Mouse (Mus musculus): ENCODE data around the gene Cfap97d1. TPM values are rescaled to one million over a fixed set of nuclear protein-coding genes. Genes with fewer than 3 reads are reported as not detected.

Cfap97d1 gene
- polyA plus RNA-seq, 1 experiment from 2014 or later, result 0.20 TPM

DNA sequence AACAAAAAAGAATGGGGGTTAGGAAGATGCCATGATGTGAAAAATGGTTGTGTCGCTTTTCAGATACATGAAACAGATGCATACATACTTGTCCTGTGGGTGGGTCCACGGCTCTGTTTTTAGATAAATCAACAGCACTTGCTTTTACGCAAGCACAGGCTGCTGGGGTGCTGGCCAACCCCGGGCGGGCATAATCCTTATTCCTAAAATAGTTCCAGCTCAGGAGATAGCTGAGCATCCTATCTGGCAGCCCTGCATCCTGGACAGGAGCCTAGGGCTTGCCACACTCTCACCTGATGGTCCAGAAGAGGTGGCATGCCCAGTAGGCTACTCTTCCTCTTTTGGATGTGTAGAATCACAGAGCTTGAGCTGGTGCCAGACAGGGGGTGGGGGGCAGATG, 34.1 kb upstream of the Cfap97d1 start:
- no peaks in the 10 kb centered on the region for H3K27me3 ChIP-seq (replicated peaks; ENCODE audit: insufficient read depth, low read length)
- H3K4me3 ChIP-seq (ENCODE audit: low read depth, low read length), result no peak overlapping the region
- WGBS, result 72% methylated on average over 5 of the region's 5 CpGs
- DNase-seq (ENCODE audit: low spot score) (no peak), ATAC-seq (no peak)
- no peak overlapping the region for H3K4me2 ChIP-seq (replicated peaks; ENCODE audit: low read depth, low read length)
- TF ChIP-seq CTCF (IDR thresholded peaks at IDR 0.05), result no peak
- TF ChIP-seq EP300 (IDR thresholded peaks at IDR 0.05), result no peak
- 0 out of 2 replicates have a peak, but pooled peaks cover 3% of the 10 kb centered on the region for H3K4me1 ChIP-seq (ENCODE audit: insufficient read depth, low read depth, low read length)
- no peak overlapping the region for H3K27ac ChIP-seq (ENCODE audit: low read length)
- no peaks in the 10 kb centered on the region for H3K36me3 ChIP-seq (ENCODE audit: insufficient read depth, low read length)
- no peaks in the 10 kb centered on the region for H3K9me3 ChIP-seq (ENCODE audit: low read length)
- no peak overlapping the region for H3K9ac ChIP-seq (replicated peaks; ENCODE audit: low read depth)

DNA sequence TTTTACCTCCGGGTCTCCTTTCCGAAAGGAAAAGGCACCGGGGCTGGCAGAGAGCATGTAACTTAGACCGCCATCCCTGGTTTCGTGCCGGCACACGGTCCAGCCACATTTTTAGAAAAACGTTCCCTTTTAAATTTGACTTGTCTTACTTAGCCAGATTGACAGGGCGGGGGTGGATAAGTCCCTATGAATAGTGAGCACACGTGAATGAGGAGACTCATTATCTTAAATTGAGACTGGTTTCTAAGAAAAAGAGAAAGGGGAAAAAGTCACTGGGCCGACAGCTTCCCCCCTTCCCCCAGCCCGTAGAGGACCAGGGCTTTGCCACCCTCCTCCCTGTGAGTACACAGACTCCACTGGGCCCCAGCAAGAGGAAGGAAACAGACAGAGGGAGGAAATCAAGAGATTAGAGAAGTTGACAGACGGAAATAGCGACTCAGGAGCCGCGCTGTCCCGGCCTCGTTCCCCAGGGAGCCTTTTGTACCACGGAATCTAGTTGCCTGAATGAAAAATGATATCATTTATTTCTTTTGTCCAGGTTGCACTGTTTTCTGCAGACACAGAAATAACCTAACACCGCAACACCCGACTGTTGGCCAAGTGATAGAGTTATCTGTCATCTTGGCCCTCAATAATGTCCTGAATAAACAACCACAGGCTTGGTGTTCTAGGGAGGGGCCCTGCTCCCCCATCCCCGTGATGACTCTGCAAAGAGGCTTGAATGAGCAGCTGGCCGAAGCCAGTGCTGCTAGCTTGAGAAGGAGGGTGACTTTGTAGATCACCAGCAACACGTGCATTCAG, 31.3 kb upstream of the Cfap97d1 start:
- no peaks in the 10 kb centered on the region for H3K9me3 ChIP-seq (ENCODE audit: low read length)
- WGBS, result 14% methylated on average over 24 of the region's 24 CpGs
- peak overlapping the region; percentile 36 for H3K4me2 ChIP-seq (replicated peaks; ENCODE audit: low read depth, low read length)
- no peak for TF ChIP-seq CTCF (IDR thresholded peaks at IDR 0.05)
- peak; percentile 74; the same call in 1 of the 2 replicates for TF ChIP-seq EP300 (IDR thresholded peaks at IDR 0.05)
- H3K27me3 ChIP-seq (replicated peaks; ENCODE audit: insufficient read depth, low read length), result no peaks in the 10 kb centered on the region
- 0 out of 2 replicates have a peak, but pooled peaks cover 3% of the 10 kb centered on the region for H3K4me1 ChIP-seq (ENCODE audit: insufficient read depth, low read depth, low read length)
- H3K4me3 ChIP-seq (ENCODE audit: low read depth, low read length), result no peak overlapping the region
- no peaks in the 10 kb centered on the region for H3K36me3 ChIP-seq (ENCODE audit: insufficient read depth, low read length)
- DNase-seq (ENCODE audit: low spot score), result peak; percentile 74
- H3K9ac ChIP-seq (replicated peaks; ENCODE audit: low read depth), result no peak overlapping the region
- ATAC-seq, result peak; percentile 87
- no peak overlapping the region; the same call in 1 of the 2 replicates for H3K27ac ChIP-seq (ENCODE audit: low read length)

DNA sequence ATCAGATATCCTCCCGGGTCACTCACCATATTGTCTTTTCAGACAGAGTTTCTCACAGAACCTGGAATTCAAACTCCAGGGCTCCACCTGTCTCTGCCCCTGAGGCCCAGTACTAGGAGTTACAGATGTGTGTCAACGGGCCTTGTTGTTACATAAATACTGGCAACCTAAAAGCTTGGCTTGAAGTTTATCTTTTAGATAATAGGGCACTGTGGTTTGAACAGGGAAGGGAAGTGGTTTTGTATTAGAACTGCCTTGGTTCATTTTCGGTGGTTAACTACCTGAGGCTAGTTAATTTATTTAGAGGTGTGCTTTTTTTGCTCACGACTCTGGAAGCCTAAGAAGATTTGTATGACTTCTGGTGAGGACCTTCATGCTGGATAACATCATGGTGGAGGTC, 30.6 kb upstream of the Cfap97d1 start:
- TF ChIP-seq EP300 (IDR thresholded peaks at IDR 0.05), result no peak
- TF ChIP-seq CTCF (IDR thresholded peaks at IDR 0.05), result no peak
- Histone ChIP-seq H3K4me2 (replicated peaks; ENCODE audit: low read depth, low read length) (no peak overlapping the region), H3K9me3 (ENCODE audit: low read length) (no peaks in the 10 kb centered on the region), H3K36me3 (ENCODE audit: insufficient read depth, low read length) (no peaks in the 10 kb centered on the region), H3K27ac (ENCODE audit: low read length) (no peak overlapping the region), H3K4me1 (ENCODE audit: insufficient read depth, low read depth, low read length) (0 out of 2 replicates have a peak, but pooled peaks cover 3% of the 10 kb centered on the region), H3K27me3 (replicated peaks; ENCODE audit: insufficient read depth, low read length) (no peaks in the 10 kb centered on the region), H3K4me3 (ENCODE audit: low read depth, low read length) (no peak overlapping the region), H3K9ac (replicated peaks; ENCODE audit: low read depth) (no peak overlapping the region)
- DNase-seq (ENCODE audit: low spot score), result no peak
- 35% methylated on average over 4 of the region's 4 CpGs for WGBS
- ATAC-seq, result no peak

DNA sequence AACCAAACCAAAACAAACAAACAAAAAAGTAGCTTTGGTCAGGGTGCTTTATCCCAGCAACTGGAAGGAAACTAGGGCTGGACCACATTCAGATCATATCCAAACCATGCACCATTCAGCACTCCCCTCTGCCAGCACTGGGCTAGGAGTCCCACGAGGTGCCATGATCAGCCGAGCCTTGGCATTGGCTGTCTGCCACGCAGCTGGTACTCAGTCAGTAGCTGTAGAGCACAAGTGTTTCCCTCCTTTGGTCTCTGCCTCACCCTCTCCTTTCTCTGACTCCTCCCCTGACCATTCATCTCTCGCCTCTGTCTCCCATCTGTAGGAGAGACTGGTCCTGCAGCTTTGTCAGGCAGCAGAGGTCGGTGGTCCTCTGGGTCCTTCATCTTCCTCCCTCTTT, 26.6 kb upstream of the Cfap97d1 start:
- no peak overlapping the region for H3K4me3 ChIP-seq (ENCODE audit: low read depth, low read length)
- H3K27ac ChIP-seq (ENCODE audit: low read length), result no peak overlapping the region
- H3K4me2 ChIP-seq (replicated peaks; ENCODE audit: low read depth, low read length), result no peak overlapping the region
- 40% methylated on average over 5 of the region's 5 CpGs for WGBS
- ATAC-seq, result no peak
- H3K36me3 ChIP-seq (ENCODE audit: insufficient read depth, low read length), result no peaks in the 10 kb centered on the region
- H3K9ac ChIP-seq (replicated peaks; ENCODE audit: low read depth), result no peak overlapping the region
- peaks cover 8% of the 10 kb centered on the region; the same call in 1 of the 2 replicates for H3K27me3 ChIP-seq (replicated peaks; ENCODE audit: insufficient read depth, low read length)
- TF ChIP-seq EP300 (IDR thresholded peaks at IDR 0.05) (no peak), CTCF (IDR thresholded peaks at IDR 0.05) (no peak)
- 0 out of 2 replicates have a peak, but pooled peaks cover 3% of the 10 kb centered on the region for H3K4me1 ChIP-seq (ENCODE audit: insufficient read depth, low read depth, low read length)
- no peak for DNase-seq (ENCODE audit: low spot score)
- H3K9me3 ChIP-seq (ENCODE audit: low read length), result no peaks in the 10 kb centered on the region

DNA sequence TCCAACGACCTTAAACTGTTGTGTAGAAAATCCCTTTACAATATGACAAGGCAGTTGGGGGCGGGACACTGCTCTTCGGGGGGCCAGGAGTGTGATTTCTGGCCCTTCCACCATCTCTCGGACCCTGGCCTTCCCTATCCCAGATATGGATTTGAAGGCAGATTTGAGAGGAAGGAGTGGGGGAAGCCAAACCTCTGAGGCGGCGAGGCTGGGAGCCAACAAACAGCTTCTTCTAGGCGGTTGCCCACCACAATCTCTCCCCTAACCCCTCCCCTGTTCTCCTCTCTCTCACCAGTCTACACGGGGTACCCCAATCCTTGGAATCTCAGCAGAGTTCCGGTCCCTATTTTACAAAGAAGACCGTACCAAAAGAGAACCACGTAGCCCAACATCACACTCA, 21.0 kb upstream of the Cfap97d1 start:
- Histone ChIP-seq H3K4me1 (ENCODE audit: insufficient read depth, low read depth, low read length) (peaks cover 13% of the 10 kb centered on the region; the same call in 1 of the 2 replicates), H3K36me3 (ENCODE audit: insufficient read depth, low read length) (no peaks in the 10 kb centered on the region), H3K4me2 (replicated peaks; ENCODE audit: low read depth, low read length) (peak overlapping the region; percentile 73; the same call in 1 of the 2 replicates), H3K9ac (replicated peaks; ENCODE audit: low read depth) (no peak overlapping the region), H3K27ac (ENCODE audit: low read length) (no peak overlapping the region), H3K27me3 (replicated peaks; ENCODE audit: insufficient read depth, low read length) (peaks cover 43% of the 10 kb centered on the region), H3K4me3 (ENCODE audit: low read depth, low read length) (0 out of 2 replicates have a peak overlapping the region, but pooled peaks have one; percentile 40), H3K9me3 (ENCODE audit: low read length) (no peaks in the 10 kb centered on the region)
- WGBS, result 4% methylated on average over 11 of the region's 11 CpGs
- ATAC-seq (no peak), DNase-seq (ENCODE audit: low spot score) (no peak)
- TF ChIP-seq EP300 (IDR thresholded peaks at IDR 0.05), result no peak
- TF ChIP-seq CTCF (IDR thresholded peaks at IDR 0.05), result no peak

DNA sequence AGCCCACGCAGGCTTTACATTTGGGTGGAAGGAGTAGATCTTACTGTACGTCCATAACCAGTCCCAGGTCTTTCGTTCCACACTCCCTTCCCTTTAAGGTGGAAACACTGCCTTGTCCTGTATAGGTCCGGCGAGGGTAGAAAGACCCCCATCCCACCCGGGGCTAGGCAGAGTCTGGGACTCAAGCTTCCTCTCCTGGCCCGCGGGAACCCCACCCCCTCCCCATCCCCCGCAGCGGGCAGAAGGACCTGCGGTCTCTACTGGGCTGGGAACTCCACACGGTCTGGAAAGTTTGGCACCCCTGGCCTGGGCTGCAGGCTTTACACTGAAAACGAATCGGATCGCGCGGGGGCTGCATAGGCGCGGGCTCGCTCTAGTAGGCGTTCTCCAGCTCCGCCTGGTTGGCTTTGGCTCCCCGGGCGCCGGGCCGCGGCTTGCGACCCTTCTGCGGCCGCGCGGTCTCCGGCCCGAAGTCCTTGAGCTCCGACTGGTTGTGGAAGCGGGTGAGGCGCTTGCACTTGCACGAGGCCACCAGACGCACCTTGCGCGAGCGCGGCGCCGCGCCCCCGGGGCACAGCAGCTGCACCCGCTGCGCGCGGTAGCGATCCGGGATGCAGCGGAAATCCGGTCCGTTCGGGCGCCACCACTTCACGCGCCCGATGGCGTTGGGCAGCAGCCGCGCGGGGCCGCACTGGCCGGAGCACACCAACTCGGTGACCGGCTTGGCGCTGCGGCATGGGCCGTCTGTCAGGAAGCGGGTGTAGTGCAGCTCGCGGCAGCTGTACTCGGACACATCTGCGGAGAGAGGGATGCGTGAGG, 20.4 kb upstream of the Cfap97d1 start:
- Histone ChIP-seq H3K36me3 (ENCODE audit: insufficient read depth, low read length) (no peaks in the 10 kb centered on the region), H3K27me3 (replicated peaks; ENCODE audit: insufficient read depth, low read length) (peaks cover 43% of the 10 kb centered on the region), H3K4me3 (ENCODE audit: low read depth, low read length) (peak overlapping the region; percentile 40), H3K9me3 (ENCODE audit: low read length) (no peaks in the 10 kb centered on the region), H3K9ac (replicated peaks; ENCODE audit: low read depth) (no peak overlapping the region), H3K4me2 (replicated peaks; ENCODE audit: low read depth, low read length) (peak overlapping the region; percentile 73), H3K4me1 (ENCODE audit: insufficient read depth, low read depth, low read length) (peaks cover 13% of the 10 kb centered on the region; the same call in 1 of the 2 replicates), H3K27ac (ENCODE audit: low read length) (no peak overlapping the region)
- TF ChIP-seq EP300 (IDR thresholded peaks at IDR 0.05) (no peak), CTCF (IDR thresholded peaks at IDR 0.05) (no peak)
- ATAC-seq, result peak; percentile 42
- WGBS, result 1% methylated on average over 74 of the region's 78 CpGs
- peak; percentile 23 for DNase-seq (ENCODE audit: low spot score)
